Mouse (Mus musculus): ENCODE results near the gene Fam155a.
"Not testable (repeated sequence)": the region's sequence is repeated elsewhere in the genome, so short reads cannot be mapped to it uniquely, and the experiment has no call there.

Fam155a gene

DNA sequence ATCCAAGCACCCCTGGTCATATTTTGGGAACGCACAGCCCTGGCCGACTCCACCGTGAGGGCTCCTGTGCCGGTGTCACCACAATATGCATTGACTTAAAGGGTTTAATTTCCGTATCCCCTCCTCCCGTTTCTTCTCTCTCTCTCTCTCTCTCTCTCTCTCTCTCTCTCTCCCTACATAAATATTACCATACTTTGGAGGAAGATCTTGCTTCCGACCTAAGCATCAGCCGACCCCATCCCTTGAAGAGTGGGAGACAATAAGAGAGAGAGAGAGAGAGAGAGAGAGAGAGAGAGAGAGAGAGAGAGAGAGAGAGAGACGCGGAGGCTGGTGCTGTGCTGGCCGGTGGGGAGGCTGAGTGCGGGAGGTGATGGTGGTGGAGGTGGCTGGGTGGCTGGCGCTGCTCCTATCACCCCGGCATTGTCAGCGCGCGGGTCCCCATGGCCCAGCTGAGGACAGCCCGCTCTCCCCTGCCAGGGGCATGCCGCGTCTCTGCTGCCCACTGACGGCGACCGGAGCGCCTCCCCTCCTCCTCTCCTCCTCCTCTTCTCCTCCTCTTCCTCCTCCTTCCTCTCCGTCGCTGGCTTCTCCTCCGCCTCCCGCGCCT lies at the start of gene Fam155a:
Fam155a (minus strand) TSS at position 163 of the 607 bp plus-strand sequence.
- no peak for DNase-seq (ENCODE audit: low read depth)

DNA sequence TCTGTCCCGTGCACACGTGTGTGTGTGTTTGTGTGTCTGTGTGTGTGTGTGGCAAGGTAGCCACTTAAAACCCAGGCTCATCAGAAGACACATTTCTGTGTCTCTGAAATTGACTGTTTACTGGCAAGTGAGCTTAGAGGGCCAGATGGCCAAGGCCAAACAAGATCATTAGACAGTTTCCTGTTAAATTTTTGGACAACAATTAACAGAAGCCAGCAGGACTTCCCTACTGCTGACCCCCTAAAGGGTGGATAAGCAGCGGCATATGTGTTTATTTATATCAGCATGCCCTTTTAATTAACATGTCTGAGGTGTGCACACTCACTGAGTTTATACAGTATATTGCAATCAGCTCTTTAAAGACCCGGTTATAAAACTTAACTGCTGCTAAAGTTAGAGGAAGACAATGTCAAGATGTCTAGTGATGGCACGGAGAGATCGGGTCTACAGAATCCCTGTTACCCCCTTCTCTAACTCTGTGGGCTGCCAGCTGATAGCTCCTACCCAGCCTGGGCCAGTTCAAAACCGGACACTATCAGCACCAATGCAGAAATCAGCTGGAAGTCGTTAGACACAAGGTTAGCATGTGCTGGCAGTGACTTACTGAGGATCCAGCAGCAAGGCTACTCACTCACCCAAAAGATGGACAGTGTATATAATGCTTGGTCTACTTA lies 42.4 kb upstream of the Fam155a start:
- no peak for DNase-seq (ENCODE audit: low read depth)

DNA sequence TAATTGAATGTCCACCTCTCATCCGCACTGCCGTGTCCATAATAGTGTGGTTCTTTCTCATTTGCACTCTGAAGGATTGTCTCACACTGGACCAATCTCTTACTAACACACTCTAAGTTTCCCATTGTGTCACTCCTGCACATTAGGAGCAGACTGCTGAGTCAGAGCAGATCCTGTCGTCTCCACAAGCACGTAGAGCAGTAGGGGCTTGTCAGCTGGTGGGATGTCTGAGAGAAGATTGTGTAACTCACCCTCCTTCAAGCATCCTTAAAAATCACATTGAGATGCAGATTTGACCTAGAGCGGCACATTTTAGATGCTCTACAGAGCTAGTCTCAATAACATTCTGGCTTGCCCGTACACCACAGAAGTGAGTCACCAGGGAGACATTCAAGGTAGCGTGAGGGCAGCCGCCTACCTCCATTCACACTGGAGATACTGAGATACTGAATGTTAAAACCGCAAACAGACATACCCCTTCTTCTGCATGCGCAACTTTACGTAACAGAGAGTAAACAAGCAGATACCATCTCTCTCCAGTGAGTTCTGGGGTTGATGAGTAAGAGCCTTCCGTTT lies 40.1 kb upstream of the Fam155a start:
- DNase-seq (ENCODE audit: low read depth) = no peak

DNA sequence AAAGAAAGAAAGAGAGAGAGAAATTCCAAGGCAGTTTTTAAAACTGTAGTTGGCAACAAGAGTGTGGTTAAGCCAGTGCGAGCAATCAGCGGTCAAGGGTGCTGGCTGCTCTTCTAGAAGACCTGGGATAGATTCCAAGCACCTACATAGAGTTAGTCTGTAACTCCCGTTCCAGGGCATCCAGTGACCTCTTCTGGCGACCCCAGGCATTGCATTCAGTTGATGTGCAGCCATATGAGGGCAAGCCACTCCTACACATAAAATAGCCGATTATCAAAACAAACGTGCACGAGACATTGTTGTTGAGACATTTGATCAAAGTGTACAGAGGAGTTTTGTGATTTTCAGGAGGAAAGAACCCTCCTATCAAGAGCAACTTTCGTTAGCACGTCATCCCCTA lies 37.6 kb upstream of the Fam155a start:
- DNase-seq (ENCODE audit: low read depth) = no peak

DNA sequence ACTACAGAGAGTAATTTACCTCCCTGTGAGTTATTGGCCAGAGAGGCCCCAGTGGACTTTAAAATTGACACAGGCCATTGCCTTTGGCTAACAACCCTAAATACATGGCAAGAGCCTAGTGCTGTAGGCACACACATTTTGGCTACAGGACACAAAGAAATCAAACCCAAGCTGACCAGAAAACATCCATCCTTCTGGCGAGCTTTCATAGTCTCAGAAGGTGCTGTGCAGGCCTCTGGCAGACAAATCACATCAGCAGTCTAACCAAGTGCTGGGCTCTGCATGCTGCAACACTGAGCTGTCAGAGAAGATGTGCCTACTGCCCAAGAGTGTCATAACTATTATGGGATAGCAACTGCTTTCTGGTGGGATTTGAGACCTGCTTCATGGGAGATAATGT lies 34.7 kb upstream of the Fam155a start:
- DNase-seq (ENCODE audit: low read depth) = no peak

DNA sequence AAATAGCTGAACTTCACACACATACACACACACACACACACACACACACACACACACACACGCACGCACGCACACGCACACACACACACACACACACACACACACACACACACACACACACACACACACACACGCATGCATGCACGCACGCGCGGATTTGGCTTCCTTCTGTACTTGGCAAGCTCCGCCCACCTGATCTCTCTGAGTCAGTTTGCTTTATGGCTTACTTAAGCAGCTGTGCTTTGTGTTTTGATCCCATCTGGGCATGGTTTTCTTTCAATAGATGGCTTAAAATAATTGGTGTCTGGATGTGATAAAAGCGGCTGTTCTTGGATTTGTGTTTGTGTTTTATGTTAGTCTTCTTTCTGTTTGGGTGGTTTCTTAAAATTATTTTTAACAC lies 29.4 kb upstream of the Fam155a start:
- not testable (repeated sequence) for DNase-seq (ENCODE audit: low read depth)

DNA sequence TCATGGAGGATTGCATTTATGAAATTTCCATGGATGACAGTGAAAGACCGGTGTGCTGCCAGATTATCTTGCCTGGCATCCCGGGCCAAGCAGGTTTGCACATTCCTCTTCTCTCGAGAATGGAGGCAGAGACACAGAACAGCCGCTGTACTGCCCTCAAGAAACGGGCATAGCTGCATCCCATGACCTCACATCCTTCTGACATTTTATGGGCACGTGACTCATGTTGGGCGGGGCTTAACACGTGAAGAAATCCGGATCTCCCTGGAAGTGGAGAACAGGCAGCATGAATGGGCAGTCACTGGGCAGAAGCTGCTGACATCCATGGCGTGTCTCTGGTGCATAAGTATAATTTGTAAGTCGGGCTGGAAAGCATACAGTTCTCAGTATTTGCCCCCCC lies 29.0 kb upstream of the Fam155a start:
- no peak for DNase-seq (ENCODE audit: low read depth)

DNA sequence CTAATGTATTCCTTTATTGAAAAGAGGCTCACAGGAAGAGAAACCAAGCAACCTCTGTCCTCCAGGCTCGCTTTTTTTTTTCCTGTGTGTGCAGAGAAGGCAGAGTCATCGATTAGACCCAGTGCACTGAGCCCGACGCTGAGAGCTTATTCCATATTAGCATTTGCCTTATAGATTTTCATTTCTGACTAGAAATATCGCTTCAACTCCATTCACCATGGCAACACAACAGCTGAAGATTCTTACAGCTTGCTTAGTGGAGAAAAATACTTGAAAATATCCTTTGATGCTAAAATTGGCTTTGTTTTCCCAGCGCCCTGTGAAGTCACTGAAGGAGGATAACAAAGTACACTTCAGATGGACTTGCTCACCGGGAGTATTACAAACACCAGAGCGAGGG lies 26.6 kb upstream of the Fam155a start:
- DNase-seq (ENCODE audit: low read depth) = no peak

DNA sequence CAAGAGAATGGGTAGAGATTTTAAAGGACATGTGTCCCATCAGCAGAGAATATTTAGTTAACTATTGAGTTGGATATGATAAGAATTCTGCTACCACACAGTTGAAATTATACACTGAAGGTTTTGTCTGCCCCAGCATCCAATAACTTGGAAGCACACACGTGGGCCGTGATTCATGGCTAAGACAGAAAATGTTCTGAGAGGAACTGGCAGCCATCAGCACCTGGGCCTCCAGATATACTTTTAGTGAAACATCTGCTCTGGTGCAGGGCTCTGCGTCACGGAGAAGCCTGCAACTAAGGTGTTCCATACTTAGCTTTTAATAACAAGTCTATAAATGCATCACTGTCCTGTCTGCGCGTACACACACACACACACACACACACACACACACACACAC lies 24.8 kb upstream of the Fam155a start:
- DNase-seq (ENCODE audit: low read depth) = no peak

DNA sequence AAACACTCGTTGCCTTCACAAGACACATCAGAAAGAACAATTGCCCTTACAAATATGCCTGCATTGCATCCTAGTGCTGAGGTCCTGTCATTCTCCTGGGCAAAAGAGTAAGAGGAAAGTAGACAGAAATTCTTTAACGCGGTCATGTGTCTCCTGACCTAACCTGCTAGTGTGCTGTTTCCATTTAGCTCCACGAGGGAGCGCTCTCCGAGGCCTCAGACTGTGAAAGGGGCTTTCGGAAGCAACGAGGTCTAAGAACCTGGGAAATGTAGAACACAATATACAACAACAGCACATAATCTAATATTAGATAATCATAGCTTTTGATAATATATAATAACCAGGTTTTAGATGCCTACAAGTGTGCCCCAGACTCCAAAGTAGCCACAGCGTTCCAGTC lies 22.4 kb upstream of the Fam155a start:
- no peak for DNase-seq (ENCODE audit: low read depth)

DNA sequence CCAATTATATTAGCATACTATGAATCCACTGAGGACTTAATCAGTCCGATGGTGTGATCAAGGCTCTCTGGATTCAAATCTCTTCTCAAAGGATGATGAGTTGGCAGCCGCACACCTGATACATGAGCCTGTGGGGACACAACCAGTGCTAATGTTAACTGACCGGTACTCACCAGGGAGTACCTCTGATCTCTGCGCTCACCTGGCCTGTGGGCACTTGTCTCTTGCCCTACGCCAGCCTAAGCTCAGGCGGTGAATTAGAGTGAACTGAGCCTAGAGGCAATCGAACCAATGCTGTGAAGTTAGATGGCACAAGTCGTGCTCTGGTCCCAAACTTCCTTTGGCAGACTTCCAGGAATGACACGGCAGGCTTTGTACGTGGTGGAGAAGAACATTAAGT lies 9.4 kb upstream of the Fam155a start:
- no peak for DNase-seq (ENCODE audit: low read depth)

DNA sequence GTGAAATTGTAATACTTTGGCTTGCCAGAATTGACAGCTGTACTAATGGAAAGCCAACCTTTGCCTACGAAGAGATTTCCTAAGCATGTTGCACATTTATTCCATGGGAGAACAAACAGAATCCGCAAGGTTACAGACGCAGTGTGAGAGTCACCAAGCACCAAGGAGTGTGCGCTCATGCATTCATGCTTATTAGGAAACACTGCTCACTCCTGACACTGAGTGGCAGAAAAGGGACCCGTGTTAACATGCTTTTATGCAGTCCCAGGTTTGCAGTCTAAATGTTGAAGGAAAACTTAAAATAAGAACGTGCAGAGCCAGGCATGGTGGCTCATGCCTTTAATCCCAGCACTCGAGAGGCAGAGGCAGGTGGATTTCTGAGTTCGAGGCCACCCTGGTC lies 7.2 kb upstream of the Fam155a start:
- DNase-seq (ENCODE audit: low read depth) = no peak

DNA sequence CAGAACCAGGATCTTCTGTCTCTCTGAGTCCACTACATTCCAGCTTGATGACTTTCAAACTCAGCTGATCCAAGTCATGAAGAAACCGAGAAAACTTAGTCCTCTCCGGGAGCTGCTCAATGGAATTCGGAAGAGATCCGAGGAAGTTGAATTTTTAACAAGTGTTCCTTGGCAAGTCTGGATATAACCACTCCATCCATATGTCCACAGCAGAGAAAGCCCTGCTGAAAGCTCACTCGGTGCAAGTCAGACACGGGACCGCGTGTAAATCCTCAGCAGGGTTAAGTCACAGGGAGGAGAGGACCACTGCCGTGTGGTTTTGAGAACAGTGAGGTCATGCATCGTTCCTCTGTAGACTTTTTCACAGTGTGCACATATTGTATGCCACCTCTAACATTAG lies 5.9 kb upstream of the Fam155a start:
- DNase-seq (ENCODE audit: low read depth) = no peak

DNA sequence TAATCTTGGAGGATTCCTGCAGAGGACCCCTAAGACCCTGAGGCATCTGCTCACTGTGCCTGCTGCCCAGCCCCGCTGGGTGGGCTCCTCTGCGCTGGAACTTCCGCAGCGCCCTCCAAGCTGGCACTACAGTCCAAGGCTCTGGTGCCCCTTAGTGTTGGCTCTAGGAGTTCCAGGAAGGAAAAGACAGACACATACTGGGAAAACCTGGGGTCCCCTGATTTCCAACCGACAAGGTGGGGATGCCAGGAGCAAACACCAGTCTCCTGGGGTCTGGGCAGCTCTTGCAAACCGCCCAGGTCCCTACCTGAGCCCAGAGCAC lies 1.5 kb upstream of the Fam155a start:
- DNase-seq (ENCODE audit: low read depth) = no peak

DNA sequence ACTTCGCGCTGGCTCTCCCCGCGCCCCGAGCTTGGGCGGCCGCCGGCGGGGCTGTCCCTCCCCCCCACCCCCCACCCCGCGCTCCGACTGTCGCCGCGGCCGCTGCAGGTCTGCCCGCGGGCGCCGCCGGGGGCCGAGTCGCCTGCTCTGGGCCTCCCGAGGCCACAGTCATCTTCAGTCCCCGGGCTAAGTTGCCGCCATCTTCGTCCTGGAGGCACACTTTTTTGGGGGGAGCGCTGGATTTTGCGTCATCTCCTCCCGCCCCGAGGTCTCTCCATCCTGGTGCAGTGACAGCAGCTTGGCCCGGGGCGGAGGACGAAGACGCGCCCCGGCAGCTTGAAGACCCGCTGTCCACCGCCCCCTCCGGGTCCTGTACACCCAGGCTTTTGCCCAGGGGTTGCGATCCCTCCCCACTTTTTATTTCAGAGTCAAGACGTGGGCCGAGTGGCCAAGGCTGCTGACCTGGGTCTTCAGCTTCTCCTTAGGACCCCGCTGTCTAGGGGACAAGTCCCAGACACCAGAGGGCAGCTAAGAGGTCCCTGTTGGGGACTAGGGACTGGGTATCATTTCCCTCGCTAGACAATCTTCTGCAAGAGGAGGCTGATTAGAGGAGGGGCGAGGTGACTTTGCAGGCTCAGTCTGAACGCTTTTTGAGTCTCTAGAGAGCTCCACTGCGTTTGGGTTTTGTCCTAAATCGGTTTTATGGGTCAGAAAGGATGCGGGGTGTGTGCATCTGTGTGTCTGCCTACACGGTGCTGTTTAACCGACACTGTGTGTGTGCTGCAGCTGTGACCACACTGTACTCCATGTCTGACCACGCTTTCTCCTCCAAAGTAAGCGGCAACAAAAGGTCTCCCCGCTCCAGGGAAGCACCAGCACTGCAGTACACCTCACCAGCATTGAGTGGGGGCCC lies 901 bp upstream of the Fam155a start:
- no peak for DNase-seq (ENCODE audit: low read depth)

DNA sequence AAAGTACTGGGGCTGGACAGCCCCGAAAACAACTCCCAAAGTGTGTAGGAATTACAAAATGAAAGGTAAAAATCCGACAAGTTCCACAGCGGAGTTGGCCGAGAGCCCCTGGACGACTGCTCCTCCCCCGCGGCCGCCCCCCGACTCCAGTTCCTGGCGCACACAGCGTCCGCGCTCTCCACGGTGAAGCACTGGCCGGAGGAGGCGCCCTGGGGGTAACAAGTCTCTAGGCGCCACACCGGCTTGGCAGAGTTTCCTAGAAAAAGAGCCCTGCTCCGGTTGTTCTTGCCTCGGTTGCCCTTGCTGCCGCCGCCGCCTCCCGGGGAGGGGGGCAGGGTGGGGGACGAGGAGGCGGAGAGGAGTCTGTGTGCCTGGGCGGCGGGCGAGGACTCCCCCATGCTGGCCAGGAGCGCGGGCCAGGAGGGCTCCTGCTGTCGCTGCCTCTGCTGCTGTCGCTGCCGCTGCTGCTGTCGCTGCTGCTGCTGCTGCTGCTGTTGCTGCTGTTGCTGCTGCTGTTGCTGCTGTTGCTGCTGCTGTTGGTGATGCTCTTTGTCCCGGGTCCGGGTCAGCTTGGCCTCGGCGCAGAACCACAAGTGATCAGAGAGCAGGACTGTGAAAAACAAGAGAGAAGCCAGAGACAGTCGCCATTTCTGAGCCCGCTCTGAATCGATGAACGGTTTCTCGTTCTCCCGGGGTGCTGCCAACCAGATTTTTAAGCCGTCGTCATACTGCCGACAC lies 531 bp downstream of the Fam155a start:
- no peak for DNase-seq (ENCODE audit: low read depth)

DNA sequence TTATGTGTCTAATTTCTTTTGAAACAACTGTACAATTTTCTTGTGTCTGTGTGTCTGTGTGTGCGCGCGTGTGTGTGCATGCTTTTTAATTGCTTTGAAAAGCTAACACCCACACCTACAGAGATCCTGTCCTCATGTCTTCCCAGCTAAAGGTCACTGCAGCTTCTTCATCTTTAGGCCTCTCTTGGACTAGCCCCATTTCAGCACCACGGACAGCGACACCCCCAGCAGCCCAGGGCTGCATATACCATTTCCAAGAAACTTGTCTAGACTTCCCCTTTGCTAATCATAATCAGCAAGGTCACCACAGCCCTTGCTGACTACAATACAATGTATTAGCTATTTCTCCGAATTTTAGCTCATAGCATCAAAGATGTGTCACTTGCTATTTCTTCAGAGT lies 1.9 kb downstream of the Fam155a start:
- no peak for DNase-seq (ENCODE audit: low read depth)

DNA sequence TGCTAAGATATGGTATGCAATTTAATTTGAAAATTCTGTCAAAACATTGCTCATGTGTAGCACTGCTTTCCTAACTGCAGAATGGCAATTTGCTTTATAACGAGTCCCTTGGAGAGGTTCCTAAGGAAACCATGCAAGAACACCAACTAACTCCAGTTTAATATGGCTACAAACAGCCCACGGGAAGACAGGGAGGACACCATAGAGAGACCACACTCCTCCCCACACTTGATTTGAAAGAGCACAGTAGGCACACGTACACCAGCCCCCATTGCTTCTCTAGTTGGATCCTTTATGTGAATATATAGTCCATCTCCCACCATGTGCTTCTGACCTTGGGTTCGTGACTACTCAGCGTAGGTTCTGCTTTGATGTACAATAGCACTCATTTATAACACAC lies 35.8 kb downstream of the Fam155a start:
- DNase-seq (ENCODE audit: low read depth) = no peak

DNA sequence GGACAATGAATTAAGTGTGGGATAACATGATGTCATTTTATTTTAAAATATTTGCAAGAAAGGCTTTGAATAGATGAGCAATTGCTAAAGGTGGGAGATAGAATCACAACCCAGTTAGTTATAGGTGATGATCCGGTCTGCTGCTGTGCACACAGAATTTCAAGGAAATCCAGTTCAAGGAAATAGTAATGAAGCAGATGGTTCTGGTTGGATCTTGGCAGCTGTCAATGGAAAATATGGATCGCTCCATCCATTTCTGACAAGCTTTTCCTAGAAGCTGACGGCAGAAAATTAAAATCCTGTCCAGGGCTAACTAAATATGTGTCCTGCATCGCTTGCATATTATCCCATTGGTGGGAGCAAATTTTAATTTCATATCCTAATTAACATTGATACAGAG lies 61.2 kb downstream of the Fam155a start:
- no peak for DNase-seq (ENCODE audit: low read depth)

DNA sequence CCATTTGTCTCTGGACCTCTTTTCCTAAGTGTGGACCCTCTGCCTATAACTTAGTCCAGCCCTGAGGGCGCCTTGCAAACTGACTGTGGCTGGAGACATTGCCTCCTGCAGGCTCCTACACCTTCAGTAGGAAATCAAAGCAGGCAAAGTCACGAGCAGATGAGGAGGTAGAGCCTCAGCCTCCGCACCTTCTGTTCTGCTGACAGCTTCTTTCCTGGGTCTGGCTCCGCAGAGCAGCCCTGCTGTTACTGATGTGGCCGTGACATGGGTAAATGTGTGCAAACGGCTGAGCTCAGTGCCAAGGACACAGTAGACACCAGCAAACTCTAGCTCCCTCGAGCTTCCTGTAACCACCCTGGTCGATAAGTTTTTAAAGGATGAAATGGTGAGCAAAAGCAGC lies 63.5 kb downstream of the Fam155a start:
- DNase-seq (ENCODE audit: low read depth) = no peak

DNA sequence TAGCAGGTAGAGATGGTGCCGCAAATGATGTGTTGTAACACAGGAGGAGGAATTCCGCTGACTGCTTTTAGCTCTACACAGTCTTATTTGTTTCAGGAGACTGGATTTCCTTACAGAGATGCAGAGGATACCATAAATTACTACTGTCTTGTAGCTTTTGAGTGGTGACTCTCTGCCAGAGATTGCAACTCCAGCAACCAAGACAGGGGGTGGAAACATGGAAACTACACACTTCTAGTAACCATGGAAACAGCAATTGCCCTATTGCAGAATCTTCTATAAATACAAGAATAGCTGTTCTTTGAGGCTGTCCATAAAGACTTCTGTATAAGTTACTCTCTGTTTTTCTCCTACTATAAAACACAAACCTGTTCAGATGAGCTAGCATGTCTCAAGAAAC lies 76.2 kb downstream of the Fam155a start:
- DNase-seq (ENCODE audit: low read depth) = no peak

DNA sequence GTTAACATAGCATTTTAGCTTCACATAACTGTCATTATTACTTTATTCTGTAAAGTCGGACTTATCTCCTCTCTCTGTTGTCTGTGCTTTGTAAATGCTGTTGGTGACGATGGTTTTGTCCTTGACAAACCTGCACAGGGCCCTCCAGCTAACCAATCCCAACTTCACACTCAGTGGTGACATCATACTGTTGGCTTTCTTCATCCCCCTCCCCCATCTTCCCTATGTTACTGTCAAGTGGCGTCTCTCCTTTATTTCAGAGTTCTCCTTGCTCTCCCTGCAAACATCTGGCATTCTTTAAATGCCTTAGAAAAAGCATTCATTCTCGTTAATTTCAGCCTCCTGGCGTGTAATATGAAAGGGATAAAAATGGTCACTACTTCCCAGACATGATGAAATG lies 78.6 kb downstream of the Fam155a start:
- no peak for DNase-seq (ENCODE audit: low read depth)

Data from naive thymus-derived CD4-positive, alpha-beta T cell, adult 2 months (primary cell).